Mouse (Mus musculus) naive thymus-derived CD4-positive, alpha-beta T cell, adult 2 months (primary cell): ENCODE results near the gene Tmem210.
"Not testable (repeated sequence)": the region's sequence is repeated elsewhere in the genome, so short reads cannot be mapped to it uniquely, and the experiment has no call there.

ENCODE experiments used
- DNase-seq: peaks from one replicate; pipeline ENCODE4 v3.0.0-alpha.2; 2011; ENCODE audit warnings: low read depth

Gene Tmem210

GRCm38 (mm10) chr2:25287927-25288649, at the start of gene Tmem210:
Gene Tmem210, plus strand, starts transcription at chr2:25288145.
- DNase-seq: no peak

- DNase-seq: no peak
Measured at GRCm38 (mm10) chr2:25239766-25240165, 48.2 kb upstream of the Tmem210 start.

GRCm38 (mm10) chr2:25240310-25240709, 47.6 kb upstream of the Tmem210 start:
- no peak for DNase-seq

GRCm38 (mm10) chr2:25240723-25241437, 47.1 kb upstream of the Tmem210 start:
- peak; percentile 75 for DNase-seq

GRCm38 (mm10) chr2:25241438-25241775, 46.5 kb upstream of the Tmem210 start:
- peak; percentile 45 for DNase-seq

GRCm38 (mm10) chr2:25242101-25242506, 45.8 kb upstream of the Tmem210 start, which contains the start of the genes Rnf208 and Cysrt1:
Gene Rnf208, plus strand, starts transcription at chr2:25242255.
Gene Cysrt1, minus strand, starts transcription at chr2:25242452.
- peak; percentile 48 for DNase-seq

- DNase-seq: no peak
Measured at GRCm38 (mm10) chr2:25243342-25243741, 44.6 kb upstream of the Tmem210 start.

GRCm38 (mm10) chr2:25244144-25244543, 43.8 kb upstream of the Tmem210 start:
- no peak for DNase-seq

GRCm38 (mm10) chr2:25246183-25247072, 41.5 kb upstream of the Tmem210 start, which contains the start of gene AL732309.1:
Gene AL732309.1, minus strand, starts transcription at chr2:25246863.
- DNase-seq: no peak

- peak; percentile 61 for DNase-seq
Measured at GRCm38 (mm10) chr2:25252331-25252730, 35.6 kb upstream of the Tmem210 start.

GRCm38 (mm10) chr2:25255284-25255779, 32.6 kb upstream of the Tmem210 start, which contains the start of gene Tmem203:
Gene Tmem203, plus strand, starts transcription at chr2:25255439.
- peak; percentile 94 for DNase-seq

- peak; percentile 78 for DNase-seq
Measured at GRCm38 (mm10) chr2:25256443-25257109, 31.4 kb upstream of the Tmem210 start.

- not testable (repeated sequence) for DNase-seq
Measured at GRCm38 (mm10) chr2:25257250-25257649, 30.7 kb upstream of the Tmem210 start.

GRCm38 (mm10) chr2:25258887-25259286, 29.1 kb upstream of the Tmem210 start:
- DNase-seq: peak; percentile 68

GRCm38 (mm10) chr2:25261870-25262269, 26.1 kb upstream of the Tmem210 start:
- no peak for DNase-seq

- DNase-seq: peak; percentile 95
Measured at GRCm38 (mm10) chr2:25262291-25262767, 25.6 kb upstream of the Tmem210 start, which contains the start of gene Tprn. Gene Tprn, plus strand, starts transcription at chr2:25262618.

GRCm38 (mm10) chr2:25262795-25263622, 24.9 kb upstream of the Tmem210 start:
- DNase-seq: peak; percentile 81

GRCm38 (mm10) chr2:25263623-25264285, 24.2 kb upstream of the Tmem210 start:
- DNase-seq: no peak

GRCm38 (mm10) chr2:25264286-25264660, 23.7 kb upstream of the Tmem210 start:
- no peak for DNase-seq

GRCm38 (mm10) chr2:25264851-25265250, 23.1 kb upstream of the Tmem210 start:
- no peak for DNase-seq
